Mouse (Mus musculus): Measurements from ENCODE around the gene Pde1a.

Gene Pde1a

GRCm38 (mm10) chr2:80128861-80129698 is at the start of gene Pde1a:
Gene Pde1a (minus strand): TSS chr2:80129458.
- peak in 1 of 2 experiments; percentile 12 for DNase-seq (ENCODE audit: low spot score in 2 of 2)

DNA sequence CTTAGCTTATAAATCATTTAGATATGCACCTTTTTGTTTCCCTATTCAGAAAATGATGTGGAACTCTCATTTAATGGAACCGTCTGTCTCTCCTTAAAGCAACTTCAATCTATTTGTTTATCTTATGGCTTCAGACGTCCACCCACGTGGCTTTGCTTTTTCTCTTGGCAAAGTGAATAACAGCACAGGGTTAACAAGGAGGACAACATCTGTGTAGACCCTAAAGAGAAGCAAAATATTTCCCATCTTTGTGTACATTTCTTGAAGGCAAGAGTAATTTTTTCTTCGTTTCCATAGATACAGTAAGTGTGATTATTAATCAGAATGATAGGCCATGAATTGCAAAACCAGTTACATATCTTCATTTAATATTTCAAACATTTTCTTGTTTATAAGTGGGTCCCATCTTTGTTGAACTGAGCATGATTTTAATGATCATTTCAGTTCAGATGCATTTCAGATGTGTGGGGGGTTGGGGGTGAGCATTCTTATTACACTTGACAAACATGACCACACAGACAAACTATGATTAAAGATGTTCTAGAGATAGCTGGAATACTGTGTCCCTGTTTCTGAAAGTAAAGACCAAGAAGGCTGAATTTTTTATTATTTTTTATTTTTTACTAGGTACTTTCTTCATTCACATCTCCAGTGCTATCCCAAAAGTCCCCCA is 49.5 kb upstream of the Pde1a start:
- no peak for DNase-seq (ENCODE audit: low spot score in 2 of 2)

DNA sequence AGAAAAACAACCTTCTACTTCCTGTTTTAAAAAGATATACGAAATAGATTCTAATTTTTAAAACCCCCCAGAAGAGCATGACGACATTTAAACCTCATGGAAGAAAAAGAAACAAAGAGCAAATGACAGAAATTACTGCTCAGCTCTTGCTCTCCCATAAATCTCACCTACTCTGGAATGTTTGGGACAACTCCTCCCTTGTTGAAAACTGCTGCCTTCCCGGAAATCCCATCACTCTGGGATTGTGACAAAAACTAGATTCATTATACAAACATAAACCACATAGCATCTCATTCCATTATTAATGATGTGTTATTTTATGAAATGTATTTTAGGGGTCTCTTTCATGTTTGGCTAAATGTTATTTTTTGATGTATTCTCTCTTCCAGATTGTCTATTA is 48.9 kb upstream of the Pde1a start:
- DNase-seq (ENCODE audit: low spot score in 2 of 2) = no peak

- no peak for DNase-seq (ENCODE audit: low spot score in 2 of 2)
These were observed 38.8 kb upstream of the Pde1a start for GRCm38 (mm10) chr2:80168103-80168502.

- no peak for DNase-seq (ENCODE audit: low spot score in 2 of 2)
These were observed 29.5 kb upstream of the Pde1a start for GRCm38 (mm10) chr2:80158784-80159183.

GRCm38 (mm10) chr2:80158196-80158595 is 28.9 kb upstream of the Pde1a start:
- DNase-seq (ENCODE audit: low spot score in 2 of 2) = no peak

- DNase-seq (ENCODE audit: low spot score in 2 of 2) = no peak
These were observed 20.8 kb upstream of the Pde1a start for GRCm38 (mm10) chr2:80150019-80150418.

DNA sequence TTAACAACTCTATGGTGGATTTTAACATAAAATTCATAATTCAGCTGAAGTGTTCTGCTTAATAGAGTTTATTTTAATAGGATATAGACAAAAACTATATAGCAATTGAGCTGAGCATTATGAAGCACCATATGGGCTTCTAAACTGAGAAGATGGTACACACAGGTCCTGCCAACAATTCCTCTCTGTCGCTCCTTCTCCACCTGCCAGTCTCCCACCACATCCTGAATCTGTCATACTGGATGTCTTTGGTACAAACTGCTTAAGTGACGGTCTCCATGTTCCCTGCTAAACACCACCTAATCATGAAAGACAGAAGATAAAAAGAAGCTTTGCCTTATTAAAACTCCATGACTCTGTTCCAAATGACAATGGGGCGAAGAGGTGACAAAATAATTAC is 20.1 kb upstream of the Pde1a start:
- DNase-seq (ENCODE audit: low spot score in 2 of 2) = no peak

- DNase-seq (ENCODE audit: low spot score in 2 of 2) = no peak
These were observed 5.8 kb upstream of the Pde1a start for GRCm38 (mm10) chr2:80135076-80135475.

- no peak for DNase-seq (ENCODE audit: low spot score in 2 of 2)
These were observed 3.4 kb upstream of the Pde1a start for GRCm38 (mm10) chr2:80132677-80133076.

DNA sequence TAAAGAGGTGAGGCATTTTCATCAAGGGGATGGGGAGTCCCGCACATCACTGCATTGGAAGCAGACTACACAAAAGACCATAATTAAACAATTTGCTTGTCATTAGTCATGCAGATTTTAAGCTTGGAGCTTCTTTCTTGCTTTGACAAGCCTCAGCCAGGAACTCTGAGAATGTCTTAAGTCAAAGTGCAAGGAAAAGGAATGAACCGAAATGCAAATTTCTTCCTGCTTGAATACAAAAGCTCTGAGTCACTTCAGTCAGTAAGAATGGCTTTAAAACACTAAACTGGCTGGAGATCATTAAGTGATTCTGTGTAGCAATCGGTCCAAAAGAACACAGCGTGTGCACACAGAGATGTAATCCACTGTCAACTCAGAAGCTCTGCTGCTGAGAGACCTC is 2.6 kb downstream of the Pde1a start:
- no peak for DNase-seq (ENCODE audit: low spot score in 2 of 2)

GRCm38 (mm10) chr2:80086891-80087290 is 42.4 kb downstream of the Pde1a start:
- DNase-seq (ENCODE audit: low spot score in 2 of 2) = no peak

DNA sequence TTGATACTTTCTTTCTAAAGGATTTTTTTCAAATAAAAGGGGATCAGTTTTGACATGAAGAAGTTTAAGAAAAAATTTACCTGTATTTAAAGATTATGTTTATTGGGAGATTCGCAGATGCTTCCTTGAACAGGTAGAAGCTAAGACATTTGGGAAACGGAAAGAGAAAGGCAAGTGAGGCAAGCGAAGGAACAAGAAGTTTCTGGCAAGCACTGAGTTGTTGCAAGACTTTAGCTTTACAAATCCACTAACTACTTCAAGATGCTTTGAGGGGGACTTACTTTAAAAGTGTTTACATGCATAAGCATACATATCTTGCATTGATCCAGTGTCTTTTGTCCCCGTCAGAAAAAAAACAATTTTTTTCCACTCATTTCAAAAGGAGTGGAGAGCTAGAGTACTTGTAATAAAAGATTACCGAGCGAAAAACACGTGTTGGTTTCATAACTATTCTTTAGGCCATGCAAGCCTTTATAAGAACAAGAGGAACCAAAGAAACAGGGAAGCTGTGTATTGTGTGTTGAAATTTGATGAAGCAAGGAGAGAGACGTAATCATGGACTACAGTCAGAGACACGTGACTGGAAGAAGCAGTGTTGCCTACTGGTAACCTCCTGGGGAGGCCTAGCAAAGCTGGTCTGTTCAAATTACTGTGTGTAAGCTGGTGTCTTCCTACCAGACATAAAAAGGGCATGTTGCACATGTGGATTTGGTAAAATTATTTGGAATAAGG is 49.0 kb downstream of the Pde1a start:
- DNase-seq (ENCODE audit: low spot score in 2 of 2) = no peak

DNA sequence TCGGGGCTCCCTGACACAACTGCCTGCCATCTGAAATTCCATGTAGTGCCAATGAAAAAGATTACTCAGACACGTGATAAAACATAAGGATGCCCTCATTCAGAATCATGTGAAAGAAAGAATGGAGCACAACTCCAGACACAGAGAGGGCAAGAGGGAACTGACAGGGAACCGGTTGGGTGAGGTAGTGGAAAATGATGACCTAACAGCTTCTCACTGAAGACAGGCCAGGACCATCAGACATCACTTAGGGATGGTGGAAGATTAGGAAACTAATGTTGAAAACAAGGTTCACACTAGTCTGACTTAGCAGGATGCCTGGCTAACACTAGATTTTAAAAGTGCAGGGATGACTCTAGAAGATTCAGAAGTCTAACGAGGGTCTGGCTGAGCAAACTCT is 49.6 kb downstream of the Pde1a start:
- DNase-seq (ENCODE audit: low spot score in 2 of 2) = no peak

- DNase-seq (ENCODE audit: low spot score in 2 of 2) = no peak
These were observed 52.9 kb downstream of the Pde1a start for GRCm38 (mm10) chr2:80076323-80076722.

DNA sequence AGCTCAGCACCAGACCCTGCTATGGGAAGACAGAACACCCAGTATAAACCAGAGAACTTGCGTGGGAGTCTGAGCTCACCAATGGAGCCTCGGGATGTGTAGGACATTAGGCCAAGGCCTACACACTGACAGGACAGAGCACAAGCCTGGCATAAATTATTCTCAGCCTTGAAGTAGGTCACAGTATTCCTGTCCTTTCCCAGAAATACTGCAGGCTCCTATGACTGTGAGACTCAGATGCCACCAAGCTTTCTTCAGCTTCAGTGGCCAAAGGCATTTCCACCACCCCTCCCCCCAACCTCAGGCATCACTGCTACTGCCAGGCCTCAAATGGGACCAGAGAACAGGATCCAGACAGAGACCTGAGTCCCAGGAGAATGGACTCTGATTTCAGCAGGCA is 54.7 kb downstream of the Pde1a start:
- DNase-seq (ENCODE audit: low spot score in 2 of 2) = no peak

- no peak for DNase-seq (ENCODE audit: low spot score in 2 of 2)
These were observed 55.2 kb downstream of the Pde1a start for GRCm38 (mm10) chr2:80074046-80074445.

DNA sequence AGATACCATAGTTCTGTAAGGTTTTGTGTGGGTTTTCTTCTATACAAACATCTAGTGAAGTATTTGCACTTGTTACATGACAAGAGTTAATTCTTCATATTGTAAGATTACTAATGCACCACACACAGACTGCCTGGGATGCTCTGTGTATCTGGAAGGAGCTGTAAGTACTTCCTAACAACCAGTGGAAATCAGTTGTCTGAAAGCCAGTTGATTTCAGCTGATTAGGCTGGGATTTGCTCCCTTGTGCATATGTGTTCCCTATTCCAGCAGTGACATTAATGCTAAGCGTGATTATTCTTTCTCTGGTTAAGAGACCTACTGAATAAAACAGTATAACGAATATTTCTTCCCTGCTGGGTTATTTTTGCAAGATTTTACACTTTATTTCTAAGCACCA is 55.8 kb downstream of the Pde1a start:
- DNase-seq (ENCODE audit: low spot score in 2 of 2) = no peak

DNA sequence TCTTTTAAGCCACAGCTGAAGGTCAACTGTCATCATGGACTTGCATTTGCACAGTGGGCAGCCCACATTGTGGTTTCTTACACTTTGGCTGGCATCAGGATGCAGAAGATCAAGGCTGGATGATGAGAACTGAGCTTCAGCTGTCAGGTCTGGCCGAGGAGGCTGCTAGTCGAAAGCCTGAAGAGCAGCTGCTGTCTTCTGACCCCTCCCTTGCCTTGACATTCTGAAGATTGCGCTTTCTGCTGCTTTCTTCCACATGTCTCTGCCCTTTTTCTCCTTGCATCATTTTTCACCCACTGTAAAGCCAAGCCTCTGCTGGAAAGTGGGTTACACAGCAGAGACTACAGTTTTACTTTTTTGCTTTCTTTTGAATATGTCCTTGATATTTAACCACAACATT is 59.5 kb downstream of the Pde1a start:
- DNase-seq (ENCODE audit: low spot score in 2 of 2) = no peak

DNA sequence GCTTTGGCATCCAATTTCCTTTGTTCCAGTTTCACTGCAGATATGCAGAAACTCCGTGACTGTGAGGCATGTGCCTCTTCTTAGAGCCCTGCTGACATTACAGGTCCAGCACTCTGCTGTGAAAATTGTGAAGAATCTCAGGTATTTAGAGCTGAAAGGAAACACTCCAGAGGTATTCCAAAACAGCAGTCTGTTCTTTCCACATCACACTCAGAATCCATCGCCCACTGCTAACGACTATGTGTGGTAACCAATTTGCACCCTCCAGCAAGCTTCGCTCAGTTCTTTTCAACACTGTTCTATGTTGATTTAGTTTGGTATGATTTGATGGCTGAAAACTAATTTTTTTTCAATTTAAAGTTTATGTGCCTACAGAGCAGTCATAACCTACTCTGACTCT is 62.8 kb downstream of the Pde1a start:
- no peak for DNase-seq (ENCODE audit: low spot score in 2 of 2)

GRCm38 (mm10) chr2:80056062-80056461 is 73.2 kb downstream of the Pde1a start:
- DNase-seq (ENCODE audit: low spot score in 2 of 2) = no peak

- no peak for DNase-seq (ENCODE audit: low spot score in 2 of 2)
These were observed 75.2 kb downstream of the Pde1a start for GRCm38 (mm10) chr2:80054042-80054441.

Measured in cerebellum, postnatal 4 days (tissue).